Mouse (Mus musculus): ENCODE measurements around the gene Mfsd4b3. TPM values are rescaled to one million over a fixed set of nuclear protein-coding genes. Genes with fewer than 3 reads are reported as not detected.

Gene Mfsd4b3
- polyA plus RNA-seq, 1 experiment from 2014 or later, result 0.31 TPM

DNA sequence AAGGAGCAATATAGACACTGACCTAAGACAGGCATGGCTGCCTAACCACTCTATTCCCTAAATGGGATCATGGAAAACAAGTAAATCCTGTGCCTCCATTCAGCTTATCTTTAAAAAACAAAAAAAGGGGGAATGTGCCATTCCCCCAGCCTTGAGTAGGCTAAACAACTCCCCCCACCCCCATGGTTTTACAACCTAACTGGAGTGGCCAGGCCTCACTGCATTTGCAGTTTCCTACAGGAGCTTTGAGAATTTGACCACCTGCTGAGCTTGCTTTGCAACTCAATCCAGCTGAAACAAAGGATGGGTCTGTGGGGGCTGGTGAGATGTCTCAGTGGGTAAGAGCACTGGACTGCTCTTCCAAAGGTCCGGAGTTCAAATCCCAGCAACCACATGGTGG lies 18.3 kb upstream of the Mfsd4b3 start:
- 91% methylated on average over 1 of the region's 1 CpGs for WGBS (ENCODE audit: insufficient replicate concordance)
- Histone ChIP-seq H3K36me3 (ENCODE audit: control insufficient read depth, insufficient read depth, low read length) (no peaks in the 10 kb centered on the region), H3K27me3 (ENCODE audit: control insufficient read depth, insufficient read depth, low read length) (no peaks in the 10 kb centered on the region), H3K4me1 (ENCODE audit: control insufficient read depth, insufficient read depth, low read length) (no peaks in the 10 kb centered on the region), H3K4me2 (no peak overlapping the region), H3K9me3 (replicated peaks; ENCODE audit: control insufficient read depth, low read length) (peaks cover 5% of the 10 kb centered on the region; the same call in 1 of the 2 replicates), H3K9ac (ENCODE audit: low read depth, low read length) (no peak overlapping the region), H3K27ac (ENCODE audit: low read depth, low read length) (no peak overlapping the region), H3K4me3 (ENCODE audit: low read depth, low read length) (no peak overlapping the region)
- no peak for ATAC-seq (replicated peaks; ENCODE audit: insufficient number of reproducible peaks, low FRiP score, low TSS enrichment)

DNA sequence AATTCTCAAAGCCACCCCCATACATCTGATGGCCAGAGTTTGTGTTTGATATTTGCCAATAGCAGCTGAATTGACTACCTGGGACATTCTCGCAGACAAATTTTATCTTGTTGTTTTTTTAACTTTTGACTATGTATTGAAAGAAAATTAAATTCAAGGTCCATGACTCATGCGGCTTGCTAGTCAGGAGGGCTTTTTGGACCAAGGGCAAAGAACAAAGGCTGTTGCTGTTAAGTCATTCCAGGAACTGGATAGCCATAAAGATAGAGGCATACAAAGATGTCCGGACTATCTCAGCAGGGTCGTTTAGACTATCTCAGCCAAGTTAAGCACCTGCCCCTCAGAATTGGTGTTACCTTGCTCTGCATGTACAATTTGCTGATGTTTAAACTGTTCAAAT lies 17.4 kb upstream of the Mfsd4b3 start:
- 84% methylated on average over 4 of the region's 4 CpGs for WGBS (ENCODE audit: insufficient replicate concordance)
- no peak for ATAC-seq (replicated peaks; ENCODE audit: insufficient number of reproducible peaks, low FRiP score, low TSS enrichment)
- Histone ChIP-seq H3K4me1 (ENCODE audit: control insufficient read depth, insufficient read depth, low read length) (no peaks in the 10 kb centered on the region), H3K4me2 (no peak overlapping the region), H3K27me3 (ENCODE audit: control insufficient read depth, insufficient read depth, low read length) (no peaks in the 10 kb centered on the region), H3K4me3 (ENCODE audit: low read depth, low read length) (no peak overlapping the region), H3K27ac (ENCODE audit: low read depth, low read length) (no peak overlapping the region), H3K9me3 (replicated peaks; ENCODE audit: control insufficient read depth, low read length) (peaks cover 5% of the 10 kb centered on the region; the same call in 1 of the 2 replicates), H3K9ac (ENCODE audit: low read depth, low read length) (no peak overlapping the region), H3K36me3 (ENCODE audit: control insufficient read depth, insufficient read depth, low read length) (no peaks in the 10 kb centered on the region)

- no peaks in the 10 kb centered on the region for H3K27me3 ChIP-seq (ENCODE audit: control insufficient read depth, insufficient read depth, low read length)
- H3K36me3 ChIP-seq (ENCODE audit: control insufficient read depth, insufficient read depth, low read length), result no peaks in the 10 kb centered on the region
- WGBS (ENCODE audit: insufficient replicate concordance), result 44% methylated on average over 2 of the region's 2 CpGs
- H3K27ac ChIP-seq (ENCODE audit: low read depth, low read length), result no peak overlapping the region
- no peak overlapping the region for H3K9ac ChIP-seq (ENCODE audit: low read depth, low read length)
- no peak overlapping the region for H3K4me3 ChIP-seq (ENCODE audit: low read depth, low read length)
- no peak for ATAC-seq (replicated peaks; ENCODE audit: insufficient number of reproducible peaks, low FRiP score, low TSS enrichment)
- no peak overlapping the region for H3K4me2 ChIP-seq
- peaks cover 5% of the 10 kb centered on the region; the same call in 1 of the 2 replicates for H3K9me3 ChIP-seq (replicated peaks; ENCODE audit: control insufficient read depth, low read length)
- no peaks in the 10 kb centered on the region for H3K4me1 ChIP-seq (ENCODE audit: control insufficient read depth, insufficient read depth, low read length)
These were observed 15.8 kb upstream of the Mfsd4b3 start for GRCm38 (mm10) chr10:39975771-39976170.

- 63% methylated on average over 11 of the region's 11 CpGs for WGBS (ENCODE audit: insufficient replicate concordance)
These were observed 15.0 kb upstream of the Mfsd4b3 start for GRCm38 (mm10) chr10:39974982-39975381.

DNA sequence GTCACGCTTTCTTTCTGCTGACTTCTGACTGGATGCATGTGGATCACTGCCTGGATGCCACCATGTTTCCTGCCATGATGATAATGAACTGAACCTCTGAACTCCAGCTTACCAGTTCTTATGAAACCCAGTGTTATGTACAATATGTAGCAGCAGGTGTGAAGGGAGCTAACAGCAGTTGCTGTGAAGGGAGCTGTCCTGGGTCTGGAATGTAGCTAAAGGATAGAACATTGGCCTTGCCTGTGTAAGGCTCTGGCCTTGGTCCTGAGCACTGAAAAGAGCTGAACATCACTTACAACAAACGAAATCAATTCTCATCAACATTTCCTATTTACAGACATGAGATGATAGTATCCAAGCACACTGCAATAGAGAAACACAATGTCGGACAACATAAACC lies 7.6 kb upstream of the Mfsd4b3 start:
- 83% methylated on average over 3 of the region's 3 CpGs for WGBS (ENCODE audit: insufficient replicate concordance)
- H3K9ac ChIP-seq (ENCODE audit: low read depth, low read length), result no peak overlapping the region
- H3K27ac ChIP-seq (ENCODE audit: low read depth, low read length), result no peak overlapping the region
- H3K4me1 ChIP-seq (ENCODE audit: control insufficient read depth, insufficient read depth, low read length), result no peaks in the 10 kb centered on the region
- H3K9me3 ChIP-seq (replicated peaks; ENCODE audit: control insufficient read depth, low read length), result no peaks in the 10 kb centered on the region
- no peak for ATAC-seq (replicated peaks; ENCODE audit: insufficient number of reproducible peaks, low FRiP score, low TSS enrichment)
- no peak overlapping the region for H3K4me2 ChIP-seq
- H3K36me3 ChIP-seq (ENCODE audit: control insufficient read depth, insufficient read depth, low read length), result no peaks in the 10 kb centered on the region
- no peaks in the 10 kb centered on the region for H3K27me3 ChIP-seq (ENCODE audit: control insufficient read depth, insufficient read depth, low read length)
- no peak overlapping the region for H3K4me3 ChIP-seq (ENCODE audit: low read depth, low read length)

More at GRCm38 (mm10) chr10:39974982-39975381, 15.0 kb upstream of the Mfsd4b3 start:
- Histone ChIP-seq H3K27me3 (ENCODE audit: control insufficient read depth, insufficient read depth, low read length) (no peaks in the 10 kb centered on the region), H3K4me3 (ENCODE audit: low read depth, low read length) (no peak overlapping the region), H3K36me3 (ENCODE audit: control insufficient read depth, insufficient read depth, low read length) (no peaks in the 10 kb centered on the region), H3K9ac (ENCODE audit: low read depth, low read length) (no peak overlapping the region), H3K4me1 (ENCODE audit: control insufficient read depth, insufficient read depth, low read length) (no peaks in the 10 kb centered on the region), H3K27ac (ENCODE audit: low read depth, low read length) (no peak overlapping the region), H3K4me2 (no peak overlapping the region), H3K9me3 (replicated peaks; ENCODE audit: control insufficient read depth, low read length) (peaks cover 5% of the 10 kb centered on the region; the same call in 1 of the 2 replicates)
- ATAC-seq (replicated peaks; ENCODE audit: insufficient number of reproducible peaks, low FRiP score, low TSS enrichment), result no peak

- H3K9ac ChIP-seq (ENCODE audit: low read depth, low read length), result no peak overlapping the region
- no peak overlapping the region for H3K4me2 ChIP-seq
- H3K9me3 ChIP-seq (replicated peaks; ENCODE audit: control insufficient read depth, low read length), result no peaks in the 10 kb centered on the region
- no peaks in the 10 kb centered on the region for H3K27me3 ChIP-seq (ENCODE audit: control insufficient read depth, insufficient read depth, low read length)
- no peaks in the 10 kb centered on the region for H3K36me3 ChIP-seq (ENCODE audit: control insufficient read depth, insufficient read depth, low read length)
- H3K27ac ChIP-seq (ENCODE audit: low read depth, low read length), result no peak overlapping the region
- ATAC-seq (replicated peaks; ENCODE audit: insufficient number of reproducible peaks, low FRiP score, low TSS enrichment), result no peak
- H3K4me3 ChIP-seq (ENCODE audit: low read depth, low read length), result no peak overlapping the region
- H3K4me1 ChIP-seq (ENCODE audit: control insufficient read depth, insufficient read depth, low read length), result peaks cover 3% of the 10 kb centered on the region; the same call in 1 of the 2 replicates
- 34% methylated on average over 1 of the region's 1 CpGs for WGBS (ENCODE audit: insufficient replicate concordance)
These were observed 2.0 kb upstream of the Mfsd4b3 start for GRCm38 (mm10) chr10:39961906-39962305.

- Histone ChIP-seq H3K9me3 (replicated peaks; ENCODE audit: control insufficient read depth, low read length) (no peaks in the 10 kb centered on the region), H3K4me1 (ENCODE audit: control insufficient read depth, insufficient read depth, low read length) (peaks cover 3% of the 10 kb centered on the region; the same call in 1 of the 2 replicates), H3K4me2 (peak overlapping the region; percentile 90), H3K9ac (ENCODE audit: low read depth, low read length) (no peak overlapping the region), H3K27ac (ENCODE audit: low read depth, low read length) (no peak overlapping the region), H3K27me3 (ENCODE audit: control insufficient read depth, insufficient read depth, low read length) (no peaks in the 10 kb centered on the region), H3K4me3 (ENCODE audit: low read depth, low read length) (peak overlapping the region; percentile 60; the same call in 1 of the 2 replicates), H3K36me3 (ENCODE audit: control insufficient read depth, insufficient read depth, low read length) (no peaks in the 10 kb centered on the region)
- WGBS (ENCODE audit: insufficient replicate concordance), result 40% methylated on average over 11 of the region's 11 CpGs
- ATAC-seq (replicated peaks; ENCODE audit: insufficient number of reproducible peaks, low FRiP score, low TSS enrichment), result no peak
These were observed 479 bp upstream of the Mfsd4b3 start for GRCm38 (mm10) chr10:39960441-39960822.

DNA sequence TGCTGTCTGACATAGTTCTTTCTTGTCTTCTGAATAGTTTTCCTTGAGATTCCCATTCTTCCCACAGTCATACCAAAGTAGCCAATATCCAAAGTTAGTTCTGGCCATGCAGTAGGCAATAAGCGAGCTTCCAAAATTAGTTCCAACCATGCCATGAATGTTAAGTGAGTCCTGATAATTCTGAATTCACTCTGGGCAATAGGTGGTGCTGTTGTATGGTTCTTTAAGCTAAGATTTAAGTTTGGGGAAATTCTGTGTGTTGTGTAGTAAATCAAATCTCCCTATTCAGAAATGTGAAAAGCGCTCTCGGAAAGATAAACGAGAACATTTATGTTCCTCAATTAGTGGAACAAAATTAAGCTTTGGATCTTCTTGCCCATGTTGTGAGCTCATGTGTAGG lies 1.7 kb downstream of the Mfsd4b3 start:
- no peaks in the 10 kb centered on the region for H3K36me3 ChIP-seq (ENCODE audit: control insufficient read depth, insufficient read depth, low read length)
- no peak overlapping the region for H3K27ac ChIP-seq (ENCODE audit: low read depth, low read length)
- no peak for ATAC-seq (replicated peaks; ENCODE audit: insufficient number of reproducible peaks, low FRiP score, low TSS enrichment)
- H3K9me3 ChIP-seq (replicated peaks; ENCODE audit: control insufficient read depth, low read length), result no peaks in the 10 kb centered on the region
- no peak overlapping the region for H3K4me2 ChIP-seq
- H3K9ac ChIP-seq (ENCODE audit: low read depth, low read length), result no peak overlapping the region
- H3K4me3 ChIP-seq (ENCODE audit: low read depth, low read length), result no peak overlapping the region
- H3K4me1 ChIP-seq (ENCODE audit: control insufficient read depth, insufficient read depth, low read length), result peaks cover 3% of the 10 kb centered on the region; the same call in 1 of the 2 replicates
- 72% methylated on average over 4 of the region's 4 CpGs for WGBS (ENCODE audit: insufficient replicate concordance)
- no peaks in the 10 kb centered on the region for H3K27me3 ChIP-seq (ENCODE audit: control insufficient read depth, insufficient read depth, low read length)

DNA sequence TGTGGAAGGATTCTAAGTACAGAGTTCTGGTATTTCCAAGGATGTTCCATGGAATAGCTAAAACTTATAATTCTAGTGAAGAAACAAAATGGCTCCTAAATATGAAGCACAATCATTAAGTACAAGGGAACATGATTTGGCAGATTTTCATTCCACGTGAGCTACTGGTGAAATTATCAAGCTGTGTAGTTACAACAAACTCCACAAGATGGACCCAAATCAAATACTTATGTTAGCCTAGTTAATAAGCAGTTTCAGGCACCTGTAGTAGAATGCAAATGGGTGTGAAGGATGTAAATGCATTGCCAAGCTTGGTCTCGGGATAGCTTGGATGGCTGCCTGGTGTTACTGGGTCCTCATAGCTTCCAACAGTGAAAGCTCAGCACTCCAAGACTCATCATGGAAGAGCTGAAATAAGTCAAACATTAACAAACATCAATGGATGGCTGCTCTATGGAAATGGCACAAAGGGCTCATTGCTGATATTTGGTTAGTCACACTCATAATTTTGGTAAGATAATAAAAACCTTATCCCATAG lies 3.5 kb downstream of the Mfsd4b3 start:
- WGBS (ENCODE audit: insufficient replicate concordance), result 77% methylated on average over 2 of the region's 2 CpGs
- Histone ChIP-seq H3K36me3 (ENCODE audit: control insufficient read depth, insufficient read depth, low read length) (no peaks in the 10 kb centered on the region), H3K9ac (ENCODE audit: low read depth, low read length) (no peak overlapping the region), H3K4me3 (ENCODE audit: low read depth, low read length) (no peak overlapping the region), H3K4me1 (ENCODE audit: control insufficient read depth, insufficient read depth, low read length) (peaks cover 3% of the 10 kb centered on the region; the same call in 1 of the 2 replicates), H3K27me3 (ENCODE audit: control insufficient read depth, insufficient read depth, low read length) (no peaks in the 10 kb centered on the region), H3K4me2 (no peak overlapping the region), H3K27ac (ENCODE audit: low read depth, low read length) (no peak overlapping the region), H3K9me3 (replicated peaks; ENCODE audit: control insufficient read depth, low read length) (no peaks in the 10 kb centered on the region)
- ATAC-seq (replicated peaks; ENCODE audit: insufficient number of reproducible peaks, low FRiP score, low TSS enrichment), result no peak
